ENCODE assay signal across 12 mouse cellular contexts in the genomic region with DNA sequence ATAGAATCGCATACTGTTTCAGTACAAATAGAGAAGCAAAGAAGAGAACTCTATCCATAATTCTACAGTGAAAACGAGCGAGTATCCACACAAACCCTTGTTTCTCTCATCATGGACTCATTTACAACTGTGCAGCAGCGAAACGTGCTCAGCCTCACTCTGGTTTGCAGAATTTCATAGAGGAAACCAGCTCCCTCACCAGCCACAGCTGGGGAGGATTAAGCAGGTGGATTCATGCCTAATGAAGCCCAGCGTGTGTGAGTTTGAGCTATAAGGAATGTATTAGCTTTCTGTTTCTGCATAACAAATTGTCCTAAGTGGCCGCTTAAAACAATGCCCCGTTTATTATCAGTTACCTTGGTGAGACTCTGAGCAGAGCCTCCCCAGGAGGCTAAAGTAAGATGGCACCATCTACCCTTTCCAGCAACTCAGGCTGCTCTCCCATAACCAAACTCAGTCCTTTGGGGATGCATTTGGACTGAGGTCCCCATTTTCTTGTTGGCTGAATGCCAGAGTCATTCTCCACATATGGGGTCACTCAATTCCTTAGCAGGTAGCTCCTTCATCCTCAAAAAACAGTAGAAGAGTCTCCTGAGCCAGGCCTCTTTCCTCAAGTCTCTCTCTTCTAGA.
DNase-seq lines count a peak whose midpoint lies in the region; ATAC-seq and TF ChIP-seq lines count a peak whose summit lies in the region.
"Had no signal": no experiment of that assay in that cellular context is flagged by ENCODE, and none has a peak within 500 bp of the region (broad histone marks: within the 10 kb centered on the region; RNA-seq: fewer than 3 reads in every experiment).

No protein-coding gene starts in this region.

- DNase-seq in embryo, embryonic 10 days (ENCODE audit: low spot score) = peak; percentile 65
- DNase-seq in forebrain, embryonic 11.5 days (ENCODE audit: low spot score) = no peak
- peak; percentile 30 for DNase-seq in hindbrain, postnatal 0 days (ENCODE audit: low spot score)
- DNase-seq in adrenal gland, postnatal 14 days = no peak
- DNase-seq in cerebellum, postnatal 4 days (ENCODE audit: low spot score in 2 of 2) = no peak
- DNase-seq: liver, embryonic 13.5 days; lung, postnatal 36 days; thymus, adult 18-20 months had no signal

- no peak for TF ChIP-seq CTCF in hindbrain, postnatal 0 days (IDR thresholded peaks at IDR 0.05; ENCODE audit: low read depth)

- H3K27ac ChIP-seq in forebrain, embryonic 11.5 days (ENCODE audit: low read depth, low read length) = no peak overlapping the region
- H3K27ac ChIP-seq in hindbrain, postnatal 0 days = no peak overlapping the region
- H3K27ac ChIP-seq in midbrain, embryonic 16.5 days (ENCODE audit: low read length) = no peak overlapping the region
- H3K27ac ChIP-seq: layer of hippocampus, adult 2 months; liver, embryonic 13.5 days had no signal

- peak overlapping the region; percentile 41; the same call in 1 of the 2 replicates for H3K4me2 ChIP-seq in forebrain, embryonic 11.5 days (ENCODE audit: low read depth, low read length, severe bottlenecking)
- H3K4me2 ChIP-seq in hindbrain, postnatal 0 days (ENCODE audit: low read depth, low read length) = peak overlapping the region; percentile 40; the same call in 1 of the 2 replicates
- peak overlapping the region; percentile 0 for H3K4me2 ChIP-seq in midbrain, embryonic 16.5 days (ENCODE audit: low read length)
- H3K4me2 ChIP-seq: liver, embryonic 13.5 days had no signal

- WGBS in forebrain, embryonic 11.5 days = 7% methylated on average over 8 of the region's 8 CpGs
- WGBS in hindbrain, postnatal 0 days = 20% methylated on average over 8 of the region's 8 CpGs
- 5% methylated on average over 8 of the region's 8 CpGs for WGBS in midbrain, embryonic 16.5 days

- no peak overlapping the region for H3K4me3 ChIP-seq in forebrain, embryonic 11.5 days (ENCODE audit: low read depth, low read length)
- no peak overlapping the region for H3K4me3 ChIP-seq in hindbrain, postnatal 0 days (ENCODE audit: low read length)
- no peak overlapping the region for H3K4me3 ChIP-seq in midbrain, embryonic 16.5 days (ENCODE audit: low read depth, low read length)
- H3K4me3 ChIP-seq: layer of hippocampus, adult 2 months; liver, embryonic 13.5 days had no signal

- peak; percentile 59 for ATAC-seq in forebrain, embryonic 11.5 days (replicated peaks; ENCODE audit: low FRiP score)
- peak; percentile 61; the same call in 1 of the 2 replicates for ATAC-seq in hindbrain, postnatal 0 days
- ATAC-seq in midbrain, embryonic 16.5 days = peak; percentile 80
- no peak for ATAC-seq in activated CD4-positive, CD25-positive, alpha-beta regulatory T cell, adult 4 months
- ATAC-seq in granulocyte monocyte progenitor cell, adult 5-6 weeks (replicated peaks; ENCODE audit: poor library complexity, severe bottlenecking) = no peak

- no peaks in the 10 kb centered on the region for H3K9me3 ChIP-seq in forebrain, embryonic 11.5 days (ENCODE audit: control insufficient read depth, low read length)
- no peaks in the 10 kb centered on the region for H3K9me3 ChIP-seq in hindbrain, postnatal 0 days (ENCODE audit: low read length)
- H3K9me3 ChIP-seq in midbrain, embryonic 16.5 days (replicated peaks; ENCODE audit: control insufficient read depth, low read length, poor library complexity, severe bottlenecking) = no peaks in the 10 kb centered on the region
- H3K9me3 ChIP-seq: liver, embryonic 13.5 days had no signal

- H3K36me3 ChIP-seq in forebrain, embryonic 11.5 days (ENCODE audit: control insufficient read depth, insufficient read depth, low read length) = no peaks in the 10 kb centered on the region
- H3K36me3 ChIP-seq in hindbrain, postnatal 0 days (ENCODE audit: insufficient read depth, low read length) = no peaks in the 10 kb centered on the region
- H3K36me3 ChIP-seq in midbrain, embryonic 16.5 days (ENCODE audit: control insufficient read depth, insufficient read depth, low read length) = no peaks in the 10 kb centered on the region
- H3K36me3 ChIP-seq: liver, embryonic 13.5 days had no signal

- H3K9ac ChIP-seq in forebrain, embryonic 11.5 days (ENCODE audit: low read length) = no peak overlapping the region
- H3K9ac ChIP-seq in hindbrain, postnatal 0 days (replicated peaks; ENCODE audit: low read length) = no peak overlapping the region
- no peak overlapping the region for H3K9ac ChIP-seq in midbrain, embryonic 16.5 days (ENCODE audit: low read depth, low read length)
- H3K9ac ChIP-seq: liver, embryonic 13.5 days had no signal

- H3K4me1 ChIP-seq in forebrain, embryonic 11.5 days (replicated peaks; ENCODE audit: control insufficient read depth, insufficient read depth, low read length) = peaks cover 12% of the 10 kb centered on the region
- peaks cover 14% of the 10 kb centered on the region for H3K4me1 ChIP-seq in hindbrain, postnatal 0 days (ENCODE audit: insufficient read depth, low read length)
- H3K4me1 ChIP-seq in midbrain, embryonic 16.5 days (ENCODE audit: control insufficient read depth, insufficient read depth, low read length) = peaks cover 17% of the 10 kb centered on the region; the same call in 1 of the 2 replicates
- H3K4me1 ChIP-seq: liver, embryonic 13.5 days had no signal

- H3K27me3 ChIP-seq in forebrain, embryonic 11.5 days (ENCODE audit: control insufficient read depth, insufficient read depth, low read length) = no peaks in the 10 kb centered on the region; the same call in none of the 2 replicates
- H3K27me3 ChIP-seq in hindbrain, postnatal 0 days (ENCODE audit: insufficient read depth, low read length) = no peaks in the 10 kb centered on the region
- H3K27me3 ChIP-seq in midbrain, embryonic 16.5 days (ENCODE audit: control insufficient read depth, insufficient read depth, low read depth, low read length) = no peaks in the 10 kb centered on the region
- H3K27me3 ChIP-seq: liver, embryonic 13.5 days had no signal

Comparison
In these comparisons a context has a peak if more than half of its experiments do, and no peak if none do; other contexts are left out.
1. DNase-seq: peak in embryo, embryonic 10 days (single experiment) and hindbrain, postnatal 0 days (single experiment); none in forebrain, embryonic 11.5 days (single experiment), adrenal gland, postnatal 14 days (single experiment) and cerebellum, postnatal 4 days (0 of 2).
2. ATAC-seq: peak in forebrain, embryonic 11.5 days (single experiment), hindbrain, postnatal 0 days (single experiment) and midbrain, embryonic 16.5 days (single experiment); none in activated CD4-positive, CD25-positive, alpha-beta regulatory T cell, adult 4 months (single experiment) and granulocyte monocyte progenitor cell, adult 5-6 weeks (single experiment).
3. Peak in every context shown above with its lines, with median percentiles within 50 percentile points of each other: H3K4me2 ChIP-seq.